Mouse (Mus musculus) heart, embryonic 14.5 days (tissue): ENCODE data around the gene Krtap4-2. TPM values are rescaled to one million over a fixed set of nuclear protein-coding genes. Genes with fewer than 3 reads are reported as not detected.
"Not testable (repeated sequence)": the region's sequence is repeated elsewhere in the genome, so short reads cannot be mapped to it uniquely, and the experiment has no call there.

Experiments
- ATAC-seq: fragments of 200-750 bp; cut with Nextera tagmentation; 2 replicates; pipeline ENCODE4 v1.8.0; 2017; ENCODE audit warnings: low read depth, moderate TSS enrichment; ENCODE audit not compliant: insufficient number of reproducible peaks, insufficient read depth, low FRiP score
- H3K27ac ChIP-seq, 2 experiments: fragments of 200-500 bp in 1 of 2; fragments of 300-500 bp in 1 of 2; sonication (generic) in 1 of 2; replicated peaks in 1 of 2; 2 replicates each; pipeline ENCODE4 v1.5.1; 2012 to 2014; ENCODE audit warnings: low read depth in 2 of 2, low read length in 2 of 2, control low read depth in 1 of 2, mild to moderate bottlenecking in 1 of 2, mixed read lengths in 1 of 2; ENCODE audit not compliant: control insufficient read depth in 1 of 2, insufficient read depth in 1 of 2
- H3K27me3 ChIP-seq: fragments of 300-500 bp; sonication (generic); 2 replicates; pipeline ENCODE4 v1.6.1; 2014; ENCODE audit warnings: mild to moderate bottlenecking, low read length, control low read depth; ENCODE audit not compliant: control insufficient read depth, insufficient read depth
- H3K36me3 ChIP-seq: fragments of 300-500 bp; sonication (generic); 2 replicates; pipeline ENCODE4 v1.6.1; 2014; ENCODE audit warnings: mild to moderate bottlenecking, control low read depth, low read length, mixed read lengths; ENCODE audit not compliant: control insufficient read depth, insufficient read depth
- H3K4me1 ChIP-seq, 2 experiments: fragments of 200-500 bp in 1 of 2; fragments of 300-500 bp in 1 of 2; sonication (generic) in 1 of 2; 2 replicates each; pipeline ENCODE4 v1.6.1; 2012 to 2014; ENCODE audit warnings: low read length in 2 of 2, control low read depth in 1 of 2, mixed read lengths in 1 of 2; ENCODE audit not compliant: control insufficient read depth in 2 of 2, insufficient read depth in 2 of 2
- H3K4me2 ChIP-seq: fragments of 300-500 bp; sonication (generic); 2 replicates; pipeline ENCODE4 v1.6.1; 2014; ENCODE audit warnings: mild to moderate bottlenecking, low read length
- H3K4me3 ChIP-seq, 2 experiments: fragments of 200-500 bp in 1 of 2; fragments of 300-500 bp in 1 of 2; sonication (generic) in 1 of 2; 2 replicates each; pipeline ENCODE4 v1.5.1; 2012 to 2014; ENCODE audit warnings: low read length in 2 of 2, mild to moderate bottlenecking in 2 of 2, control low read depth in 1 of 2, low read depth in 1 of 2, moderate library complexity in 1 of 2; ENCODE audit not compliant: control insufficient read depth in 1 of 2, insufficient read depth in 1 of 2
- H3K9ac ChIP-seq: fragments of 300-500 bp; sonication (generic); 2 replicates; pipeline ENCODE4 v1.6.1; 2014; ENCODE audit warnings: mild to moderate bottlenecking, low read length
- H3K9me3 ChIP-seq: fragments of 300-500 bp; sonication (generic); 2 replicates; pipeline ENCODE4 v1.6.1; 2016; ENCODE audit warnings: low read length, control low read depth; ENCODE audit not compliant: control insufficient read depth
- WGBS: fragments of 180-500 bp; shearing (Covaris S2); extraction: QIAGEN DNeasy Blood & Tissue Kit; methylation state at CpG from one replicate; pipeline ENCODE4 v1.1.7; 2014; 5-methylcytosine and 5-hydroxymethylcytosine counted together
- polyA plus RNA-seq: library from polyadenylated mRNA; unstranded; fragments of >200 nt; fragmentation: Nextera tagmentation; extraction: Ambion mirVana; gene quantifications from 2 replicates; pipeline ENCODE4 v1.2.1, GENCODE M21; 2014

Gene Krtap4-2
- polyA plus RNA-seq, 1 experiment from 2014 or later, result not detected

DNA sequence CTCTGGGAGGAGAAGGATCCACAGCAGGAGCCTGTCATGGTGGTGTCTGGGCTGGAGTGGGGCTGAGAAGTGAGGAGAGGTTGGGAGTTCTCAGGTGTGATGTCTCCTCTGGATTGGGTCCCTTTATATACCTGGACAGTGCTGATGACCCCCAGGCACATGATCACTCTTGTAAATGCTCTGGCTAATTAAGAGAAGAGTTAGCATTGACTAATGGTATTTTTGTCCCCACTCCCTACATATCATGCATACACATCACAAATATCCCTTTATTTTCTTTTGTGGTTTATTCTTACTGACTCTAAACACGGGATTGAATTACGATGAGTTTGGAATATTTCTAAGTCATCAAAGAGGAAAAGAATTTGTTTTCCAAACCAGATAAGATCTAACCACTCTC is 14.5 kb downstream of the Krtap4-2 start, which contains the start of gene Gm11562:
Gm11562 (minus strand) TSS at position 101 of the 400 bp plus-strand sequence.
- H3K4me2 ChIP-seq, result no peak within 1 kb of the TSS
- WGBS, result 77% methylated on average over 2 of the region's 2 CpGs
- H3K27ac ChIP-seq, result no peak within 1 kb of the TSS
- ATAC-seq, result no peak
- H3K4me1 ChIP-seq, result no peaks in the 10 kb centered on the region
- no peak within 1 kb of the TSS for H3K9ac ChIP-seq
- no peaks in the 10 kb centered on the region for H3K27me3 ChIP-seq
- no peak within 1 kb of the TSS for H3K4me3 ChIP-seq
- no peaks in the 10 kb centered on the region for H3K36me3 ChIP-seq
- no peaks in the 10 kb centered on the region for H3K9me3 ChIP-seq

DNA sequence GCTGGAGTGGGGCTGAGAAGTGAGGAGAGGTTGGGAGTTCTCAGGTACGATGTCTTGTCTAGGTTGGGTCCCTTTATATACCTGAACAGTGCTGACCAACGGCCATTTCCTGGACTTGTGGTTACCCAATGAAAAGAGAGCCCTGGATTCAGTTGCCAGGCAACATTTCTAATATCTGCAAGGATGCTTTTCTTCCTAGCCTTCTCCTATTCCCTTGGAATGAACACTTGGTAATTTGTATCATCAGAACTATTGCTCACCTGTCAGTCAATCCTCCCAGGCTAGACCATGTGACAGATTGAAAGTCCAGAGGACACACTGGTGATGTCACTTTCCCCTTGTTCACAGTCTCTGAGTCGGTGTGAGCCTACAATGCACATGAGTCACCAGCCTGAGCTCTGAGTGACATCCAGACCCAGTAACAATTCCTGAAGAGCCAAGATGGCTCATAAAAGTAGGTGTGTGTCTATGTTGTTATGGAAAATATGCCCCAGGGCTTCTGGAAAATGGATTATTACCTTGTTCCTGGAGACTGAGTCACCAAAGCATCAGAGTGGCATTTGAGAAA is 20.0 kb downstream of the Krtap4-2 start, which contains the start of gene Krtap2-4:
Krtap2-4 (minus strand) TSS at position 51 of the 568 bp plus-strand sequence.
- H3K27ac ChIP-seq, result no peak within 1 kb of the TSS
- no peaks in the 10 kb centered on the region for H3K9me3 ChIP-seq
- WGBS, result 64% methylated on average over 3 of the region's 3 CpGs
- H3K4me2 ChIP-seq, result no peak within 1 kb of the TSS
- no peak within 1 kb of the TSS for H3K4me3 ChIP-seq
- no peak within 1 kb of the TSS for H3K9ac ChIP-seq
- no peaks in the 10 kb centered on the region for H3K4me1 ChIP-seq
- H3K27me3 ChIP-seq, result no peaks in the 10 kb centered on the region
- ATAC-seq, result no peak
- no peaks in the 10 kb centered on the region for H3K36me3 ChIP-seq

DNA sequence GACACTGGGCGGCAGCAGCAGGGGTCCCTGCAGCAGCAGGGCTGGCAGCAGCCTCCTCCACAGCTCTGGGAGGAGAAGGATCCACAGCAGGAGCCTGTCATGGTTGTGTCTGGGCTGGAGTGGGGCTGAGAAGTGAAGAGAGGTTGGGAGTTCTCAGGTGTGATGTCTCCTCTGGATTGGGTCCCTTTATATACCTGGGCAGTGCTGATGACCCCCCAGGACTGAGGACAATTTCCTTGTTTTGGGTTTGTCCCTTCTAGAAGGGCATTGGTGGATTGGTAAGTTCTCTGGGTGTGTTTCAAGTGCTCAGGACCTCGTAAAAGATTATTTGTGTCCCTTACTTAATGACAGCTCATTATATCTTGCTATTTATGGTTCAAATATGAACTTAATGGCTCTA is 24.8 kb downstream of the Krtap4-2 start, which contains the start of gene Gm11937:
Gm11937 (minus strand) TSS at position 101 of the 400 bp plus-strand sequence.
- not testable (repeated sequence) for H3K9me3 ChIP-seq, H3K9ac ChIP-seq, H3K4me2 ChIP-seq, H3K27me3 ChIP-seq, H3K4me1 ChIP-seq, H3K27ac ChIP-seq, H3K36me3 ChIP-seq, H3K4me3 ChIP-seq, ATAC-seq
- WGBS, result 56% methylated on average over 1 of the region's 2 CpGs

DNA sequence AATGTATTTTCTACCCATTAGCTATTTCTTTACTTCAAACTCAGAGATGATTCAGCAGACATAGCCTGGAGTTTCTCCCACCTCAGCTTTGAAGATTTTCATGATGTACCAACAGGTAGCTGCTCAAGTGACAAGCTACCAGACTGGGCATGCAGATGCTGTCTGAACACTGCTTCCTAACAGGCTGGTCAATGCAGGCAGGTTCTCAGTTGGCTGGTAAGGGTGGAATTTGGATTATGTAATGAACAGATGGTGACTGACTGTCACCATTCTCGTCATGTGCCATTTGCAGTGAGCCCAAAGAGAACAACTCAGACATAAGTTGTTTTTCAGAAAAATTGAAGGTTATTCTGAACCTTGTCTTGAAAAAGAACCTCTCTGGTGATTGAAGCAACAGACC is 25.8 kb downstream of the Krtap4-2 start:
- H3K27me3 ChIP-seq, result no peaks in the 10 kb centered on the region
- H3K9me3 ChIP-seq, result no peaks in the 10 kb centered on the region
- H3K4me2 ChIP-seq, result no peak overlapping the region
- WGBS, result 56% methylated on average over 1 of the region's 1 CpGs
- H3K4me1 ChIP-seq, result no peaks in the 10 kb centered on the region
- H3K36me3 ChIP-seq, result no peaks in the 10 kb centered on the region
- no peak overlapping the region for H3K4me3 ChIP-seq
- no peak overlapping the region for H3K27ac ChIP-seq
- no peak for ATAC-seq
- H3K9ac ChIP-seq, result no peak overlapping the region

DNA sequence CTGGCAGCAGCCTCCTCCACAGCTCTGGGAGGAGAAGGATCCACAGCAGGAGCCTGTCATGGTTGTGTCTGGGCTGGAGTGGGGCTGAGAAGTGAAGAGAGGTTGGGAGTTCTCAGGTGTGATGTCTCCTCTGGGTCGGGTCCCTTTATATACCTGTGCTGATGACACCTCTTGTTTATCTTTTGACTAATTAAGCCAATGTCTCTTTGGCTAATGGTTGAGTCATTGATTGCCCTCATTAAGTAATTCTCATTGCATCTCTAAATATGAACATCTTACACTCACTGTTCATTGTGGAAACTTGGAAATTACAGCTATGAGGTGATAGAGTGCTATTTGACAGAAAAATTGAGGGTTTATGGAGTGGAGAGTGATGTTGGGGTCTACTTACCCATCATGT is 31.7 kb downstream of the Krtap4-2 start, which contains the start of gene Gm11938:
Gm11938 (minus strand) TSS at position 101 of the 400 bp plus-strand sequence.
- not testable (repeated sequence) for H3K4me1 ChIP-seq, H3K4me3 ChIP-seq, H3K36me3 ChIP-seq, H3K4me2 ChIP-seq, H3K27ac ChIP-seq, ATAC-seq, H3K27me3 ChIP-seq, H3K9me3 ChIP-seq, H3K9ac ChIP-seq
- 44% methylated on average over 1 of the region's 1 CpGs for WGBS

DNA sequence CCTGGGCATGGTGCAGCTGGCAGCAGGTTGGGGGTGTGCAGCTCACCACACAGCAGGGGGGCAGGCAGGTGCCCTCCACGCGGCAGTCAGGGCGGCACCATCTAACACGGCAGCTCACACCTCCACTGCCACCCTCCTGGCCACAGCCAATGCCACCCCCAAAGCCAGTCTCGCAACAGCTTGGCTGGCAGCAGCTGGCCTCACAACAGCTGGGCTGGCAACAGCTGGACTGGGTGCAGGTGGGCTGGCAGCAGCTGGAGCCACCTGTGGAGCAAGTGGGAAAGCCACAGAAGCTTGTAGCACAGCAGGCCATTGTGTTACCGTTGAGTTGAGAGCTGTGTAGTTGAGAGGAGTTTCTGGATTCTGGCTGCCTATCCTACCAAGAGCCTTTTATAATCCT is 37.1 kb downstream of the Krtap4-2 start, which contains the start of gene Krtap9-3:
Krtap9-3 (minus strand) TSS at position 364 of the 400 bp plus-strand sequence.
- not testable (repeated sequence) for H3K27me3 ChIP-seq, ATAC-seq, H3K36me3 ChIP-seq, H3K4me3 ChIP-seq, H3K4me2 ChIP-seq, H3K9ac ChIP-seq, H3K27ac ChIP-seq, H3K4me1 ChIP-seq, H3K9me3 ChIP-seq
- WGBS, result 72% methylated on average over 5 of the region's 6 CpGs

DNA sequence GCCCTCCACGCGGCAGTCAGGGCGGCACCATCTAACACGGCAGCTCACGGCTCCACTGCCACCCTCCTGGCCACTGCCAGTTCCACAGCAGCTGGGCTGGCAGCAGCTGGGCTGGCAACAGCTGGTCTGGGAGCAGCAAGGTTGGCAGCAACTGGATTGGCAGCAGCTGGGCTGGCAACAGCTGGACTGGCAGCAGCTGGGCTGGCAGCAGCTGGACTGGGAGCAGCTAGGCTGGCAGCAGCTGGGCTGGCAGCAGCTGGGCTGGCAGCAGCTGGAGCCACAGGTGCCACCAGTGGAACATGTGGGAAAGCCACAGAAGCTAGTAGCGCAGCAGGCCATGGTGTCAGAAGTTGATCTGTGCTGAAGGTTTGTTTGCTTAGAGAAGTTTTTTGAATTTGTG is 43.9 kb downstream of the Krtap4-2 start, which contains the start of gene Krtap1-3:
Krtap1-3 (minus strand) TSS at position 359 of the 400 bp plus-strand sequence.
- Histone ChIP-seq H3K27ac (no peak within 1 kb of the TSS), H3K9me3 (no peaks in the 10 kb centered on the region), H3K4me3 (no peak within 1 kb of the TSS), H3K4me1 (no peaks in the 10 kb centered on the region), H3K9ac (no peak within 1 kb of the TSS), H3K36me3 (no peaks in the 10 kb centered on the region), H3K4me2 (no peak within 1 kb of the TSS), H3K27me3 (no peaks in the 10 kb centered on the region)
- ATAC-seq, result no peak
- 73% methylated on average over 4 of the region's 6 CpGs for WGBS

DNA sequence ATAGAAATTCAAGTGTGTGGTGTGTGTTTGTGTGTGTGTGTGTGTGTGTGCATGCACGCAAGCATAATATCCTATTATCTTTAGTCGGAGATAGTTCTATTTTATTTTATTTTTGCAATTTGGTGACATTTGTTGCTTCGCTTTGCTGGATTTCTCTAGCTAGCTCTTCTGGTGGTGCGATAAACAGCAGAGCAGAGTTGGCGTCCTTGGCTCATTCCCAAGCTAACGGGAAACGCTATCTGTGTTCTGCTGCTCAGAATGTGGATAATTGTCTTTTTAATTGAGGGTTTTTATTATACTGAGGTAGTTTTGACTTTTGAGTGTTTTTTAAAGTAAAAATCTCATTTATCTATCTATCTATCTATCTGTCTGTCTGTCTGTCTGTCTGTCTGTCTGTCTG is 49.8 kb downstream of the Krtap4-2 start:
- Histone ChIP-seq H3K27ac (no peak overlapping the region), H3K4me3 (no peak overlapping the region), H3K9me3 (no peaks in the 10 kb centered on the region), H3K27me3 (no peaks in the 10 kb centered on the region), H3K4me2 (no peak overlapping the region), H3K9ac (no peak overlapping the region), H3K36me3 (no peaks in the 10 kb centered on the region), H3K4me1 (no peaks in the 10 kb centered on the region)
- WGBS, result 75% methylated on average over 7 of the region's 7 CpGs
- no peak for ATAC-seq
